Mouse (Mus musculus): ENCODE data around the gene Fastk.
A peak's percentile ranks its signal among the peaks of the same experiment; 100 is the strongest.

Fastk gene

GRCm38 (mm10) chr5:24444746-24445427 lies at the start of gene Fastk:
Gene Fastk, minus strand, starts transcription at chr5:24445287.
- peak; percentile 96 for DNase-seq

GRCm38 (mm10) chr5:24492546-24493285 lies 47.6 kb upstream of the Fastk start:
- no peak for DNase-seq

GRCm38 (mm10) chr5:24490413-24490920 lies 45.4 kb upstream of the Fastk start:
- DNase-seq = no peak

- DNase-seq = no peak
These were observed 41.7 kb upstream of the Fastk start for GRCm38 (mm10) chr5:24486738-24487137.

- DNase-seq = peak; percentile 86
These were observed 41.0 kb upstream of the Fastk start for GRCm38 (mm10) chr5:24486097-24486496.

- DNase-seq = peak; percentile 45
These were observed 39.9 kb upstream of the Fastk start for GRCm38 (mm10) chr5:24484963-24485362.

- peak; percentile 65 for DNase-seq
These were observed 38.2 kb upstream of the Fastk start for GRCm38 (mm10) chr5:24483326-24483725.

- DNase-seq = peak; percentile 54
These were observed 37.4 kb upstream of the Fastk start for GRCm38 (mm10) chr5:24482247-24483079.

GRCm38 (mm10) chr5:24481647-24482046 lies 36.6 kb upstream of the Fastk start:
- DNase-seq = peak; percentile 75

GRCm38 (mm10) chr5:24477909-24478308 lies 32.8 kb upstream of the Fastk start:
- no peak for DNase-seq

- no peak for DNase-seq
These were observed 30.6 kb upstream of the Fastk start for GRCm38 (mm10) chr5:24475476-24476241.

- peak; percentile 39 for DNase-seq
These were observed 29.7 kb upstream of the Fastk start for GRCm38 (mm10) chr5:24474723-24475261.

- DNase-seq = no peak
These were observed 29.1 kb upstream of the Fastk start for GRCm38 (mm10) chr5:24474025-24474722.

GRCm38 (mm10) chr5:24472884-24473619 lies 28.0 kb upstream of the Fastk start:
- DNase-seq = no peak

GRCm38 (mm10) chr5:24470600-24470999 lies 25.5 kb upstream of the Fastk start:
- peak; percentile 83 for DNase-seq

GRCm38 (mm10) chr5:24466762-24467161 lies 21.7 kb upstream of the Fastk start:
- DNase-seq = no peak

- DNase-seq = no peak
These were observed 10.5 kb upstream of the Fastk start for GRCm38 (mm10) chr5:24455613-24456012.

- DNase-seq = no peak
These were observed 10.0 kb upstream of the Fastk start for GRCm38 (mm10) chr5:24455076-24455475.

GRCm38 (mm10) chr5:24453985-24454303 lies 8.9 kb upstream of the Fastk start:
- no peak for DNase-seq

- DNase-seq = no peak
These were observed 8.3 kb upstream of the Fastk start for GRCm38 (mm10) chr5:24453283-24453984.

All from liver (tissue).